Mouse (Mus musculus): Measurements from ENCODE around the gene Ankef1. TPM values are rescaled to one million over a fixed set of nuclear protein-coding genes. Genes with fewer than 3 reads are reported as not detected.

Ankef1 gene
- polyA plus RNA-seq (2015; fragmentation: Nextera tagmentation; extraction: Ambion mirVana) = 1.2 and 1.4 TPM in 2 replicates

DNA sequence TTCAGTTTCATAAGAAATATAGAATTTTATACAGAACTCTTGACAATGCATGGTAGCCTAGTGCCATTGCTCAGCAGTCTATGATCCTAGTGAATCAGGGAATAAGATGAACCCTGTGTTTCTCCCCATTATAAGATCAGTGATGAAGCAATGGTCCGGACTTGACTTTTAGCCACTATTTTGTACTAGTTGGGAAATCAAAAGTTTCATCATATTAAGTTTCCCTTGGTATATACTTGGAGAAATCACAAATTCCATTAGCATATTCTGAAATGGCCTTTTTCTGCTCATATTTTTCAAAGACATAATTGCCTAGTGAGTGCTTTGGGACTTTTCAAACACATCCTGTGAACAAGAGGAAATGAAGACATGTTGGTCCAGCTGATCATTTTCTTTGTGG is at the start of gene Ankef1:
Gene Ankef1, plus strand, starts transcription at position 260 of the 400 bp plus-strand sequence.
- no peak for ATAC-seq
- Histone ChIP-seq H3K4me1 (ENCODE audit: control insufficient read depth, insufficient read depth, low read length) (no peaks in the 10 kb centered on the region), H3K27ac (ENCODE audit: low read length) (no peak within 1 kb of the TSS), H3K36me3 (ENCODE audit: control insufficient read depth, insufficient read depth, low read length) (no peaks in the 10 kb centered on the region), H3K27me3 (ENCODE audit: control insufficient read depth, insufficient read depth, low read depth, low read length) (no peaks in the 10 kb centered on the region), H3K9ac (ENCODE audit: low read depth, low read length) (no peak within 1 kb of the TSS), H3K4me3 (ENCODE audit: low read depth, low read length) (no peak within 1 kb of the TSS), H3K4me2 (ENCODE audit: low read length) (no peak within 1 kb of the TSS), H3K9me3 (replicated peaks; ENCODE audit: control insufficient read depth, low read length, poor library complexity, severe bottlenecking) (no peaks in the 10 kb centered on the region)
- WGBS = 91% methylated on average over 1 of the region's 1 CpGs

DNA sequence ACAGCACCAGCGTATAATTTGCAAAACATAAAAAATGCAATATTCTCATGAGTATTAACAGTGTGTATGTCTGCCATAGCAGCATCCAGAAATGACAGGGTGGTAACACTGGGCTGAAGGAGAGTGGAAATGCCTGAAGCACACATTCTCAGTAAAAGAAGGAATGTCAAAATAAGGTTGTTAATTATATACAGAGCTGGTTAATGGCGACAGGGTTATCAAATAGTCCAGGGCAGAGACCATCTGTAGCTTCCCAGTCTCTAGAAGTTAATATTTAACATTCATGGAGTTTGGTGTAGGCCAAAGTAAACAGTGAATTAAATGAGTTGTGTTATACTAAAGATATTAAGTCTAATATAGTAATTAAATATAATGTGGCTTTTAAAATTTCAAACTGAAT is 45.2 kb upstream of the Ankef1 start:
- Histone ChIP-seq H3K27me3 (ENCODE audit: control insufficient read depth, insufficient read depth, low read depth, low read length) (no peaks in the 10 kb centered on the region), H3K4me2 (ENCODE audit: low read length) (no peak overlapping the region), H3K4me1 (ENCODE audit: control insufficient read depth, insufficient read depth, low read length) (no peaks in the 10 kb centered on the region), H3K4me3 (ENCODE audit: low read depth, low read length) (no peak overlapping the region), H3K9me3 (replicated peaks; ENCODE audit: control insufficient read depth, low read length, poor library complexity, severe bottlenecking) (no peaks in the 10 kb centered on the region), H3K36me3 (ENCODE audit: control insufficient read depth, insufficient read depth, low read length) (no peaks in the 10 kb centered on the region), H3K27ac (ENCODE audit: low read length) (no peak overlapping the region), H3K9ac (ENCODE audit: low read depth, low read length) (no peak overlapping the region)
- ATAC-seq = no peak
- WGBS = 75% methylated on average over 2 of the region's 2 CpGs

DNA sequence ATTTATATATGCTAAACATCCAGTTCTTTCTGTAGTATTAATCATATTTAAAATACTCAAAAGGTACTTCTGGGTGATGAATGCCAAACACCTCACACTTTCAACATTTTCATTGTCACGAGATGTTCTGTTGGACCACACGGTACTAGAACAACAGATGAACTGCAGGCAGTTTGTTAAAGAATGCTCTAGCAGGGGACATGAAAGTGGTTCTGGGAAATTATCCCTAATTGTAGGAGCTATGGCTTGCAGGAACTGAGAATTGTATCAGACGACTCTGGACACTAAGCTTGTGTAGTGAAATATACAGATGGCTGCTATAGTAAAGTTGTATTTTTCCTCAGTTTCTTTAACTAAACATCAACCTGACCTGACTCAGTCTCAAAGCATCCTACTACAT is 44.8 kb upstream of the Ankef1 start:
- WGBS = 85% methylated on average over 3 of the region's 3 CpGs
- Histone ChIP-seq H3K4me3 (ENCODE audit: low read depth, low read length) (no peak overlapping the region), H3K36me3 (ENCODE audit: control insufficient read depth, insufficient read depth, low read length) (no peaks in the 10 kb centered on the region), H3K27me3 (ENCODE audit: control insufficient read depth, insufficient read depth, low read depth, low read length) (no peaks in the 10 kb centered on the region), H3K4me2 (ENCODE audit: low read length) (no peak overlapping the region), H3K9me3 (replicated peaks; ENCODE audit: control insufficient read depth, low read length, poor library complexity, severe bottlenecking) (no peaks in the 10 kb centered on the region), H3K4me1 (ENCODE audit: control insufficient read depth, insufficient read depth, low read length) (no peaks in the 10 kb centered on the region), H3K27ac (ENCODE audit: low read length) (no peak overlapping the region), H3K9ac (ENCODE audit: low read depth, low read length) (no peak overlapping the region)
- ATAC-seq = no peak

DNA sequence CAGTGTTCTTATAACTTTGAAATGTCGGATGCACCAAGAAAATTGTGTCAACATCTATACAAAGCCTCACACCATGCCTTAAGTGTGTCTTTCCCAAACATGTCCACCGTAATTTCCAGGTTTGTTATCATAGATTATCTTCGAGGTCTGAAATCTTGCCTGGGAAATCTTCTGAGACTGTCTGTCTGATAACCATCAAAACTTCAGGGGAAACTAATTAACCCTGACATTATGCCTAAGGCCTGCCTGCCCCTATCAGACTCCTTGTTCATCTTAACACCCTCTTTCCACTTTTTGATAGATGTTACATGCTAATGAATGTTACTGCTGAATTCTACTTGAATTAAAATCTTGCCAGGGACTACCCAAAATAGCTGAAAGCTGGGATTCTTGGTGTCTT is 24.1 kb upstream of the Ankef1 start:
- H3K27ac ChIP-seq (ENCODE audit: low read length) = no peak overlapping the region
- no peak overlapping the region for H3K4me2 ChIP-seq (ENCODE audit: low read length)
- 58% methylated on average over 3 of the region's 3 CpGs for WGBS
- no peaks in the 10 kb centered on the region for H3K36me3 ChIP-seq (ENCODE audit: control insufficient read depth, insufficient read depth, low read length)
- H3K4me3 ChIP-seq (ENCODE audit: low read depth, low read length) = no peak overlapping the region
- H3K27me3 ChIP-seq (ENCODE audit: control insufficient read depth, insufficient read depth, low read depth, low read length) = no peaks in the 10 kb centered on the region
- no peak for ATAC-seq
- H3K9me3 ChIP-seq (replicated peaks; ENCODE audit: control insufficient read depth, low read length, poor library complexity, severe bottlenecking) = no peaks in the 10 kb centered on the region
- no peaks in the 10 kb centered on the region for H3K4me1 ChIP-seq (ENCODE audit: control insufficient read depth, insufficient read depth, low read length)
- H3K9ac ChIP-seq (ENCODE audit: low read depth, low read length) = no peak overlapping the region

DNA sequence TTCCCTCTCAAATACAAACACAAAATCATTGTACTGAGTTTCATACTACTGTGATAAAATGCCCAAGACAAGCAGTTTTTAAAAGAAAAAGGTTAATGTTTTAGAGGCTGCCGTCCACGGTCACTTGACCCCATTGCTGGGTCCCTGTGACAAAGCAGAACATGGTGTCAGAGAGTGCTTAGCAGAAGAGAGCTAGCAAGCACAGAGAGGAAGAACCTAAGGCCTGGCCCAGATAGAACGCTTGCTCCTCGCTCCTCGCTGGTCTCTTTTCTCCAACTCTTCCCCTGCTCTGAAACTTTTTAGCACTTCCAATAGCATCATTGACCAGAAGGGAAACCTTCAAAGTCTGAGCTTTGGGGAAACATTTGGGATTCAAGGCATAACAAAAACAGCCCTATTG is 19.4 kb upstream of the Ankef1 start:
- Histone ChIP-seq H3K4me1 (ENCODE audit: control insufficient read depth, insufficient read depth, low read length) (peaks cover 3% of the 10 kb centered on the region; the same call in 1 of the 2 replicates), H3K27ac (ENCODE audit: low read length) (no peak overlapping the region), H3K9me3 (replicated peaks; ENCODE audit: control insufficient read depth, low read length, poor library complexity, severe bottlenecking) (no peaks in the 10 kb centered on the region), H3K27me3 (ENCODE audit: control insufficient read depth, insufficient read depth, low read depth, low read length) (no peaks in the 10 kb centered on the region), H3K9ac (ENCODE audit: low read depth, low read length) (no peak overlapping the region), H3K4me3 (ENCODE audit: low read depth, low read length) (no peak overlapping the region), H3K36me3 (ENCODE audit: control insufficient read depth, insufficient read depth, low read length) (no peaks in the 10 kb centered on the region), H3K4me2 (ENCODE audit: low read length) (no peak overlapping the region)
- WGBS = 81% methylated on average over 5 of the region's 5 CpGs
- ATAC-seq = no peak

DNA sequence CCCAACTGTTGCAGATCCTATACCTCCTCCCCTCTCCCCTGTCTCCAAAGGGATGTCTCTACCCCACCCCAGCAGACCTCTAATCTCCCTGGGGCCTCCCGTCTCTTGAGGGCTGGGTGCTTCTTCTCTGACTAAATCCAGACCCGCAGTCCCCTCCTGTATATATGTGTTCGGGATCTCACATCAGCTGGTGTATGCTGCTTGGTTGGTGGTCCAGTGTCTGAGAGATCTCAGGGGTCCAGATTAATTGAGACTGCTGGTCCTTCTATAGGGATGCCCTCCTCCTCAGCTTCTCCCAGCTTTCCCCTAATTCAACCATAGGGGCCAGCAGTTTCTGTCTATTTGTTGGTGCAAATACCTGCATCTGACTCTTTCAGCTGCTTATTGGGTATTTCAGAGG is 18.7 kb upstream of the Ankef1 start:
- Histone ChIP-seq H3K4me3 (ENCODE audit: low read depth, low read length) (no peak overlapping the region), H3K4me2 (ENCODE audit: low read length) (no peak overlapping the region), H3K9me3 (replicated peaks; ENCODE audit: control insufficient read depth, low read length, poor library complexity, severe bottlenecking) (no peaks in the 10 kb centered on the region), H3K9ac (ENCODE audit: low read depth, low read length) (no peak overlapping the region), H3K4me1 (ENCODE audit: control insufficient read depth, insufficient read depth, low read length) (peaks cover 3% of the 10 kb centered on the region; the same call in 1 of the 2 replicates), H3K27me3 (ENCODE audit: control insufficient read depth, insufficient read depth, low read depth, low read length) (no peaks in the 10 kb centered on the region), H3K36me3 (ENCODE audit: control insufficient read depth, insufficient read depth, low read length) (no peaks in the 10 kb centered on the region), H3K27ac (ENCODE audit: low read length) (no peak overlapping the region)
- WGBS = 80% methylated on average over 3 of the region's 3 CpGs
- ATAC-seq = no peak

DNA sequence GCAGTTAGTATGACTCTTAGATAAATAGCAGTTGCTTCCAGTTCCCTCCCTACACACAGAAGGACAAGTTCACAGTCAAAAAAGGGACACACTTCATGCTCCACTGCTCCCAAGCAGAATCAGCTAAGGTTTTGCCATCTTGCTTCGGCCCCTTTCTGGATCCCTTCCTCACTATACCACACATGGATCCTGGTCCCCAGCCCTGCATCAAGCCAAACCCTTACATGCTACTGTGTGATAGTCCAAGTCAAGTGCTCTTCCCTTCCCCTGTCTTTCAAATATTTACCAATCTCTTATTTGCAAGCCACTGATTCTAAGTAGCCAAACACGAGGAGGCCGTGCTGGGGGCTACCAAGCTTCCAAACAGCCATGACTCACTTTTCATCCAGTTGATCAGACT is 16.8 kb upstream of the Ankef1 start:
- Histone ChIP-seq H3K27ac (ENCODE audit: low read length) (no peak overlapping the region), H3K4me1 (ENCODE audit: control insufficient read depth, insufficient read depth, low read length) (peaks cover 3% of the 10 kb centered on the region; the same call in 1 of the 2 replicates), H3K9ac (ENCODE audit: low read depth, low read length) (no peak overlapping the region), H3K27me3 (ENCODE audit: control insufficient read depth, insufficient read depth, low read depth, low read length) (no peaks in the 10 kb centered on the region), H3K4me3 (ENCODE audit: low read depth, low read length) (no peak overlapping the region), H3K4me2 (ENCODE audit: low read length) (no peak overlapping the region), H3K36me3 (ENCODE audit: control insufficient read depth, insufficient read depth, low read length) (no peaks in the 10 kb centered on the region), H3K9me3 (replicated peaks; ENCODE audit: control insufficient read depth, low read length, poor library complexity, severe bottlenecking) (no peaks in the 10 kb centered on the region)
- 74% methylated on average over 3 of the region's 3 CpGs for WGBS
- ATAC-seq = no peak

DNA sequence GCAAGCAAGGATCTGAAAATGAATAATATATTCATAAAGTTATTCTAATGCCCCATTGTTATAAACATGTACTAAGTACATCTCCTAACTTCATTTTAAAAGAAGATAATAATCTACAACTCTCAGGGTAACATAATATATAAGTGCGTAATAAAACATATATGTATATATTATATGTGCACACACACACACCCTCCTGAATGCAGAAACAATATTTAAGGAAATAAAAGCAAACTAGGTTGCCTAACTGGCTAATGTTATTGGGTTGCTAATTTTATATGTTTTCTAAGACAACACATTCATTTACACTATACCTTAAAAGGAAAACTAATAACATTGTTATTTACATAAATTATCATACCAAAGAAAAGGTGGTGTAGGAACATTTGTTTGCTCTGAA is 16.3 kb upstream of the Ankef1 start:
- peak; percentile 66 for ATAC-seq
- Histone ChIP-seq H3K27me3 (ENCODE audit: control insufficient read depth, insufficient read depth, low read depth, low read length) (no peaks in the 10 kb centered on the region), H3K36me3 (ENCODE audit: control insufficient read depth, insufficient read depth, low read length) (no peaks in the 10 kb centered on the region), H3K9me3 (replicated peaks; ENCODE audit: control insufficient read depth, low read length, poor library complexity, severe bottlenecking) (no peaks in the 10 kb centered on the region), H3K4me3 (ENCODE audit: low read depth, low read length) (no peak overlapping the region), H3K9ac (ENCODE audit: low read depth, low read length) (no peak overlapping the region), H3K4me1 (ENCODE audit: control insufficient read depth, insufficient read depth, low read length) (peaks cover 3% of the 10 kb centered on the region; the same call in 1 of the 2 replicates), H3K27ac (ENCODE audit: low read length) (no peak overlapping the region), H3K4me2 (ENCODE audit: low read length) (no peak overlapping the region)
- 94% methylated on average over 1 of the region's 1 CpGs for WGBS

DNA sequence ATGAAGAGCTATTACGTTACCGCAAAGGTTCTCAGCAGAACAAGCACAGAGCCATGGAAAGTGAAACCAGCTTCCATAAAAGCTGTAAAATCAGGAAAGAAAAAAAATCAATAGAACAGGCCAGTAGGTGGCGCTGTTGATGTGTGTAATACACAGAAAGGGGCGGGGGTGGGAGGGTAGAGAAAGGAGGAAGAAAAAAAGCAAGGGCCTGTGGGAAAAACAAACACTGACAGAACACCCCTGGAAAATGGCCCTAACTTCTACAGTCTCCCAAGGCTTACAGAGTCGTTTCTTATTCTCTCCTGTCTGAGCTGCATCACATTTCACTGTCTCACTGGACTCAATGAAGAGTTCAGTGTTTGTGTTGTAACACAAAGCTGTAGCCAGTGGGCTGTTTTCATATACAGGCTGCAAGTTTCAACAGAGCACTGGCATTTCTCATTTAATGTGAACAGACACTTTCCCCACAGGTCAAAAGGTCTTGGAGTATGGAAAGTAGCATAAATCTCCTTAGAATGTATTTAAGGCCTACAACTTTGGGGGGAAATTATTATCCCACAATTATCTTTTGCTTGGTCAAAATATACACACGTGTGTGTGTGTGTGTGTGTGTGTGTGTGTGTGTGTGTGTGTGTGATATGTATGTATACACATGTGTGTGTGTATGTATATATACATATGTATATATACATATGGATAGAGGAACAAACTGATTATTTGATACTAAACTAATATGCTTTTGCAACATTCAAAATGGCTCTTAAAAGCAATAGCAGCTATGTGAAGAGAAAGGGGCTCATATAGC is 15.7 kb upstream of the Ankef1 start:
- Histone ChIP-seq H3K9me3 (replicated peaks; ENCODE audit: control insufficient read depth, low read length, poor library complexity, severe bottlenecking) (no peaks in the 10 kb centered on the region), H3K4me2 (ENCODE audit: low read length) (no peak overlapping the region), H3K36me3 (ENCODE audit: control insufficient read depth, insufficient read depth, low read length) (no peaks in the 10 kb centered on the region), H3K4me3 (ENCODE audit: low read depth, low read length) (no peak overlapping the region), H3K4me1 (ENCODE audit: control insufficient read depth, insufficient read depth, low read length) (peaks cover 3% of the 10 kb centered on the region; the same call in 1 of the 2 replicates), H3K27ac (ENCODE audit: low read length) (peak overlapping the region; percentile 50; the same call in 1 of the 2 replicates), H3K9ac (ENCODE audit: low read depth, low read length) (no peak overlapping the region), H3K27me3 (ENCODE audit: control insufficient read depth, insufficient read depth, low read depth, low read length) (no peaks in the 10 kb centered on the region)
- ATAC-seq = peak; percentile 91
- WGBS = 14% methylated on average over 6 of the region's 6 CpGs
